Mouse (Mus musculus): ENCODE results near the gene Msrb3. TPM values are rescaled to one million over a fixed set of nuclear protein-coding genes. Genes with fewer than 3 reads are reported as not detected.

The Msrb3 gene
- total and polyA plus RNA-seq, 3 experiments = not detected

DNA sequence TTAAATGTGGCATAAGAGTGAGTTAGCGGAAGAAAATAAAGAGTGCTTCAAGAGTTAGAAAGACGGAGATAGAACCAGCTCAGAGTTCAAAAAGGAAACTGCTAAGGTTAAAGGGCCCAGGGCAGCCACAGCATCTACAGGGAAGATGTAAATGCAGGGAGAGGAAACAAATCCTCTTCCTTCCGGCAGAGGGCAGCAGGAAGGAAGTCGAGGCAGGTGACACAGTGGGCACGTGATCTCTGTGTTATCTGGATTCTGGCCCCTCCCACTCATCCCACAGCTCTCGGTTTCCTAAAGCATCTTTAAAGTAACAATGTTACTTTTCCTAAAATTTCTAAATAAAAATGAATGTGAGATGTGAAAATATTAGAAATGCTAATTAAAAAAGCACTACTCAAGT, 99.4 kb downstream of the Msrb3 start:
- DNase-seq (ENCODE audit: extremely low read depth) = no peak
- Histone ChIP-seq H3K9me3 (replicated peaks; ENCODE audit: low read length) (peaks cover 27% of the 10 kb centered on the region), H3K27me3 (replicated peaks) (no peaks in the 10 kb centered on the region), H3K4me3 (replicated peaks in 1 of 3; ENCODE audit: low read depth in 2 of 3, low read length in 2 of 3, poor library complexity in 1 of 3) (no peak overlapping the region), H3K9ac (ENCODE audit: insufficient read depth, low read depth) (no peak overlapping the region), H3K36me3 (replicated peaks in 1 of 2; ENCODE audit: control insufficient read depth in 1 of 2, insufficient read depth in 1 of 2, low read length in 1 of 2) (no peaks in the 10 kb centered on the region), H3K79me2 (replicated peaks; ENCODE audit: control insufficient read depth, extremely low read depth, insufficient read depth, poor library complexity, severe bottlenecking) (no peaks in the 10 kb centered on the region), H3K4me2 (ENCODE audit: insufficient read depth, low read depth, poor library complexity, severe bottlenecking) (no peak overlapping the region), H3K4me1 (ENCODE audit: control insufficient read depth in 1 of 2, insufficient read depth in 2 of 2) (no peaks in the 10 kb centered on the region), H3K27ac (ENCODE audit: insufficient read depth, low read depth) (no peak overlapping the region)
- no peak for TF ChIP-seq ZMIZ1 (IDR thresholded peaks at IDR 0.05; ENCODE audit: low read depth, low read length)
- no peak for TF ChIP-seq CTCF (conservative IDR thresholded peaks at IDR 0.05 in 1 of 2, IDR thresholded peaks at IDR 0.05 in 1 of 2; ENCODE audit: low read depth in 2 of 2, low read length in 2 of 2)
- TF ChIP-seq MAFK (IDR thresholded peaks at IDR 0.05; ENCODE audit: insufficient replicate concordance, low read length) = no peak
- no peak for TF ChIP-seq RCOR1 (conservative IDR thresholded peaks at IDR 0.05; ENCODE audit: low read depth, low read length)
- TF ChIP-seq PAX5 (IDR thresholded peaks at IDR 0.05; ENCODE audit: low read length) = no peak
- no peak for TF ChIP-seq SMC3 (IDR thresholded peaks at IDR 0.05; ENCODE audit: low read depth, low read length)
- no peak for TF ChIP-seq BHLHE40 (IDR thresholded peaks at IDR 0.05; ENCODE audit: low read depth, low read length)
- TF ChIP-seq MXI1 (IDR thresholded peaks at IDR 0.05; ENCODE audit: low read depth, low read length) = no peak
- TF ChIP-seq POLR2A (IDR thresholded peaks at IDR 0.05; ENCODE audit: low read depth, low read length) = no peak
- TF ChIP-seq ZC3H11A (IDR thresholded peaks at IDR 0.05; ENCODE audit: low read depth, low read length) = no peak
- TF ChIP-seq JUND (conservative IDR thresholded peaks at IDR 0.05; ENCODE audit: low read depth, low read length) = no peak
- no peak for TF ChIP-seq JUN (IDR thresholded peaks at IDR 0.05; ENCODE audit: insufficient read depth, low read depth, low read length)
- TF ChIP-seq SIN3A (IDR thresholded peaks at IDR 0.05; ENCODE audit: low read length) = no peak
- TF ChIP-seq USF1 (IDR thresholded peaks at IDR 0.05; ENCODE audit: low read depth, low read length) = no peak
- TF ChIP-seq CHD2 (IDR thresholded peaks at IDR 0.05; ENCODE audit: low read length) = no peak
- no peak for TF ChIP-seq MYC (IDR thresholded peaks at IDR 0.05; ENCODE audit: low read depth, low read length)
- no peak for TF ChIP-seq ELF1 (IDR thresholded peaks at IDR 0.05; ENCODE audit: low read depth, low read length)
- in situ Hi-C loops (cut with MboI; ENCODE audit: low pct_ligation_motif_present, low pct_unique_long_range_greater_than_20kb, low sequenced_read_pairs) = no loop called here
- dilution Hi-C loops (cut with MboI; ENCODE audit: extremely low pct_ligation_motif_present, extremely low pct_unique_long_range_greater_than_20kb, low sequenced_read_pairs) = no loop called here

DNA sequence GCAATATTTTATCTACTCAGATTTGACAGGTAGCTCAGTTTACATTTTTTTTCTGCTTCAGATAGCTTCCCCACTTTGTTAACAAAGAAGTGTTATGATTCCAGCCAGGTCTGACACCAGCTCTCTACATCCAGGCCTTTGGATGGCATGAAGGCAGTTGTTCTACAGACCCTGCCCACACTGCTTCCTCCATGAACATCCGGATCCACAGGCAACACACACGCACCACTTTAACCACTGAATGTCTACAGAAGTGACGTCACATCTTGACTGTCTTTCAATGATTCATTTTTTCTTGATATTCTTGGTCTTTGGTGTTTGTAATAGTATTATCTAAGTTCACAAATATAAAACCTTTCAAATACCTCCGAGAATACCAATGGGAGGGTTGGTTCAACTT, 102.2 kb downstream of the Msrb3 start:
- no peak overlapping the region for H3K27ac ChIP-seq (ENCODE audit: insufficient read depth, low read depth)
- H3K4me1 ChIP-seq (ENCODE audit: control insufficient read depth in 1 of 2, insufficient read depth in 2 of 2) = no peaks in the 10 kb centered on the region
- H3K27me3 ChIP-seq (replicated peaks) = no peaks in the 10 kb centered on the region
- peaks cover 40% of the 10 kb centered on the region for H3K9me3 ChIP-seq (replicated peaks; ENCODE audit: low read length)
- TF ChIP-seq ELF1 (IDR thresholded peaks at IDR 0.05; ENCODE audit: low read depth, low read length) = no peak
- TF ChIP-seq USF2 (conservative IDR thresholded peaks at IDR 0.05; ENCODE audit: low read depth, low read length) = no peak
- TF ChIP-seq ZMIZ1 (IDR thresholded peaks at IDR 0.05; ENCODE audit: low read depth, low read length) = no peak
- no peak for TF ChIP-seq E2F4 (IDR thresholded peaks at IDR 0.05; ENCODE audit: insufficient replicate concordance, low read depth, low read length)
- no peak for TF ChIP-seq MAFK (IDR thresholded peaks at IDR 0.05; ENCODE audit: insufficient replicate concordance, low read length)
- no peak for TF ChIP-seq MEF2A (IDR thresholded peaks at IDR 0.05; ENCODE audit: borderline replicate concordance, low read depth, low read length)
- TF ChIP-seq MXI1 (IDR thresholded peaks at IDR 0.05; ENCODE audit: low read depth, low read length) = no peak
- no peak for TF ChIP-seq CTCF (conservative IDR thresholded peaks at IDR 0.05 in 1 of 2, IDR thresholded peaks at IDR 0.05 in 1 of 2; ENCODE audit: low read depth in 2 of 2, low read length in 2 of 2)
- no peak for TF ChIP-seq POLR2A (IDR thresholded peaks at IDR 0.05; ENCODE audit: low read depth, low read length)
- no peak for TF ChIP-seq NRF1 (IDR thresholded peaks at IDR 0.05; ENCODE audit: low read depth, low read length)
- TF ChIP-seq SMC3 (IDR thresholded peaks at IDR 0.05; ENCODE audit: low read depth, low read length) = no peak
- no peak for TF ChIP-seq ZC3H11A (IDR thresholded peaks at IDR 0.05; ENCODE audit: low read depth, low read length)
- no peak for TF ChIP-seq RCOR1 (conservative IDR thresholded peaks at IDR 0.05; ENCODE audit: low read depth, low read length)
- TF ChIP-seq BHLHE40 (IDR thresholded peaks at IDR 0.05; ENCODE audit: low read depth, low read length) = no peak
- no peak overlapping the region for H3K4me2 ChIP-seq (ENCODE audit: insufficient read depth, low read depth, poor library complexity, severe bottlenecking)
- H3K79me2 ChIP-seq (replicated peaks; ENCODE audit: control insufficient read depth, extremely low read depth, insufficient read depth, poor library complexity, severe bottlenecking) = no peaks in the 10 kb centered on the region
- no peak for DNase-seq (ENCODE audit: extremely low read depth)
- in situ Hi-C loops (cut with MboI; ENCODE audit: low pct_ligation_motif_present, low pct_unique_long_range_greater_than_20kb, low sequenced_read_pairs) = no loop called here
- H3K36me3 ChIP-seq (replicated peaks in 1 of 2; ENCODE audit: control insufficient read depth in 1 of 2, insufficient read depth in 1 of 2, low read length in 1 of 2) = no peaks in the 10 kb centered on the region
- no peak overlapping the region for H3K9ac ChIP-seq (ENCODE audit: insufficient read depth, low read depth)
- no peak overlapping the region for H3K4me3 ChIP-seq (replicated peaks in 1 of 3; ENCODE audit: low read depth in 2 of 3, low read length in 2 of 3, poor library complexity in 1 of 3)
- dilution Hi-C loops (cut with MboI; ENCODE audit: extremely low pct_ligation_motif_present, extremely low pct_unique_long_range_greater_than_20kb, low sequenced_read_pairs) = no loop called here
